Mouse (Mus musculus) fibroblast of lung, adult 2 months (primary cell): ENCODE data around the gene 1700008O03Rik.

Experiments used
- DNase-seq: peaks from one replicate; pipeline ENCODE4 v3.0.0-alpha.2; 2011; ENCODE audit warnings: low read depth

1700008O03Rik gene

GRCm38 (mm10) chr7:44344622-44345021 lies 41.0 kb downstream of the 1700008O03Rik start:
- no peak for DNase-seq

- no peak for DNase-seq
Measured at GRCm38 (mm10) chr7:44343459-44344015, 42.1 kb downstream of the 1700008O03Rik start.

- no peak for DNase-seq
Measured at GRCm38 (mm10) chr7:44341714-44342113, 43.9 kb downstream of the 1700008O03Rik start.

GRCm38 (mm10) chr7:44341119-44341518 lies 44.5 kb downstream of the 1700008O03Rik start:
- no peak for DNase-seq

GRCm38 (mm10) chr7:44340226-44340625 lies 45.4 kb downstream of the 1700008O03Rik start:
- DNase-seq, result no peak

- DNase-seq, result no peak
Measured at GRCm38 (mm10) chr7:44337121-44337849, 48.3 kb downstream of the 1700008O03Rik start.

- no peak for DNase-seq
Measured at GRCm38 (mm10) chr7:44336046-44337021, 49.3 kb downstream of the 1700008O03Rik start.

- no peak for DNase-seq
Measured at GRCm38 (mm10) chr7:44335031-44335878, 50.4 kb downstream of the 1700008O03Rik start.

- DNase-seq, result no peak
Measured at GRCm38 (mm10) chr7:44334139-44334538, 51.5 kb downstream of the 1700008O03Rik start.

- DNase-seq, result no peak
Measured at GRCm38 (mm10) chr7:44332336-44332735, 53.3 kb downstream of the 1700008O03Rik start.

- DNase-seq, result no peak
Measured at GRCm38 (mm10) chr7:44326614-44327013, 59.0 kb downstream of the 1700008O03Rik start.

GRCm38 (mm10) chr7:44322290-44322689 lies 63.3 kb downstream of the 1700008O03Rik start:
- no peak for DNase-seq

GRCm38 (mm10) chr7:44320886-44321285 lies 64.7 kb downstream of the 1700008O03Rik start:
- DNase-seq, result no peak

GRCm38 (mm10) chr7:44317913-44318312 lies 67.7 kb downstream of the 1700008O03Rik start:
- DNase-seq, result no peak

- no peak for DNase-seq
Measured at GRCm38 (mm10) chr7:44312484-44312883, 73.1 kb downstream of the 1700008O03Rik start.

- DNase-seq, result no peak
Measured at GRCm38 (mm10) chr7:44311713-44312304, 73.8 kb downstream of the 1700008O03Rik start.

- no peak for DNase-seq
Measured at GRCm38 (mm10) chr7:44310878-44311712, 74.5 kb downstream of the 1700008O03Rik start.

GRCm38 (mm10) chr7:44310285-44310877 lies 75.2 kb downstream of the 1700008O03Rik start:
- no peak for DNase-seq
